Mouse (Mus musculus) lung, embryonic 15.5 days (tissue): ENCODE data around the gene Gpr4. TPM values are rescaled to one million over a fixed set of nuclear protein-coding genes. Genes with fewer than 3 reads are reported as not detected.
A peak's percentile ranks its signal among the peaks of the same experiment; 100 is the strongest.

ENCODE experiments used
- ATAC-seq: fragments of 200-750 bp; cut with Nextera tagmentation; 2 replicates; pipeline ENCODE4 v1.8.0; 2017; ENCODE audit warnings: moderate number of reproducible peaks, borderline replicate concordance; ENCODE audit not compliant: low FRiP score, low TSS enrichment; ENCODE audit errors: extremely low read depth
- H3K27ac ChIP-seq: fragments of 300-500 bp; sonication (generic); 2 replicates; pipeline ENCODE4 v1.5.1; 2015; ENCODE audit warnings: moderate library complexity, mild to moderate bottlenecking, inconsistent platforms
- H3K27me3 ChIP-seq: fragments of 300-500 bp; sonication (generic); 2 replicates; pipeline ENCODE4 v1.6.1; 2015; ENCODE audit warnings: inconsistent platforms
- H3K36me3 ChIP-seq: fragments of 300-500 bp; sonication (generic); 2 replicates; pipeline ENCODE4 v1.6.1; 2015; ENCODE audit warnings: inconsistent platforms
- H3K4me1 ChIP-seq: fragments of 300-500 bp; sonication (generic); 2 replicates; pipeline ENCODE4 v1.6.1; 2015; ENCODE audit warnings: inconsistent platforms
- H3K4me2 ChIP-seq: fragments of 300-500 bp; sonication (generic); 2 replicates; pipeline ENCODE4 v1.6.1; 2015; ENCODE audit warnings: inconsistent platforms, mild to moderate bottlenecking, moderate library complexity
- H3K4me3 ChIP-seq: fragments of 300-500 bp; sonication (generic); 2 replicates; pipeline ENCODE4 v1.5.1; 2015; ENCODE audit warnings: mild to moderate bottlenecking, inconsistent platforms
- H3K9ac ChIP-seq: fragments of 300-500 bp; sonication (generic); 2 replicates; pipeline ENCODE4 v1.6.1; 2015; ENCODE audit warnings: inconsistent platforms
- H3K9me3 ChIP-seq: fragments of 300-500 bp; sonication (generic); 2 replicates; pipeline ENCODE4 v1.6.1; 2016; ENCODE audit warnings: inconsistent platforms
- WGBS: fragments of 180-500 bp; shearing (Covaris S2); methylation state at CpG from one replicate; pipeline ENCODE4 v1.1.7; 2015; 5-methylcytosine and 5-hydroxymethylcytosine counted together
- polyA plus RNA-seq: library from polyadenylated mRNA; unstranded; fragments of >200 nt; fragmentation: Nextera tagmentation; extraction: Ambion mirVana; gene quantifications from 2 replicates; pipeline ENCODE4 v1.2.1, GENCODE M21; 2015

Gene Gpr4
- polyA plus RNA-seq, 1 experiment from 2014 or later, result 2.2 TPM

DNA sequence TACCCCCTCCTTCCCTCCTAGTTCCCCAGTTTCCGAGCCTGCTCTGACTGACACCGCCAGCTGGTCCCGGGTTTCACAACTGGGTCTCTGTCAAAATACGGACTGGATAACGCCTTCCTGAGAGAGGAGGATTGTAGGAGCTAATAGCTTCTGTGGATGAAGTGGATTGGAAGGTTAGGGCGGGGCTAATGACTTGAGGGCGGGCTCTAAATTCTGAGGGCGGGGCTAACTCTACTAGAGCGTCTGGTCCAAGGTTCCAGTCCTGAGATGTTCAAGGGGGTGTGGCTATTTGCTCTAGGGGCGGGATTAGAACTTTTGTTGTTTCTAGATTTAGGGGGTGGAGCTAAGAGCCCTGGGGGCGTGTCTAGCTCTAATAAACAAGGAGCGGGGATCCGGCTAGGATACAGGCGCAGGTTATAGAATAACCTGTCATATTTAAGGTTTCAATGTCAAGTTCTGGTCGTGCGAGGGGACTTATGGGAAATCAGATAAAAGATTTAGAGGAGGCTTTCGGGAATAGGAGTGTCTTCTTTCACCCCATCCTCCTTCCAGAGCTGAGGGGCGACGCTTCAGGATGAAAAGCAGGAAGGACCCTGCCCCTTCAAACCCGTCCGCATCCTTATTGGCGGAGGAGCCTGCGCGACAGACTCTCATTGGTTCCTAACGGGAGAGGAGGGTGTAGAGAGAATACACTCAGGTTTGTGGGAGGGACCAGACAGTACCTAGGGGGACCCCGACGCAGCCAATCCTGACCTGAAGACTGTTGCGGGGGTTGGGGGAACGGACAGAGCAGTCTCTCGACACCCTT lies 36.4 kb upstream of the Gpr4 start, which contains the start of gene Eml2:
TSS of gene Eml2 (plus strand) at position 714 of the 808 bp plus-strand sequence.
- Histone ChIP-seq H3K4me2 (peak within 1 kb of the TSS; percentile 14; the same call in 1 of the 2 replicates), H3K4me3 (no peak within 1 kb of the TSS), H3K27ac (no peak within 1 kb of the TSS), H3K9ac (no peak within 1 kb of the TSS), H3K36me3 (no peaks in the 10 kb centered on the region), H3K9me3 (no peaks in the 10 kb centered on the region), H3K4me1 (peaks cover 43% of the 10 kb centered on the region), H3K27me3 (peaks cover 68% of the 10 kb centered on the region)
- under 1% methylated on average over 30 of the region's 30 CpGs for WGBS
- ATAC-seq, result no peak; the same call in 1 of the 2 replicates

DNA sequence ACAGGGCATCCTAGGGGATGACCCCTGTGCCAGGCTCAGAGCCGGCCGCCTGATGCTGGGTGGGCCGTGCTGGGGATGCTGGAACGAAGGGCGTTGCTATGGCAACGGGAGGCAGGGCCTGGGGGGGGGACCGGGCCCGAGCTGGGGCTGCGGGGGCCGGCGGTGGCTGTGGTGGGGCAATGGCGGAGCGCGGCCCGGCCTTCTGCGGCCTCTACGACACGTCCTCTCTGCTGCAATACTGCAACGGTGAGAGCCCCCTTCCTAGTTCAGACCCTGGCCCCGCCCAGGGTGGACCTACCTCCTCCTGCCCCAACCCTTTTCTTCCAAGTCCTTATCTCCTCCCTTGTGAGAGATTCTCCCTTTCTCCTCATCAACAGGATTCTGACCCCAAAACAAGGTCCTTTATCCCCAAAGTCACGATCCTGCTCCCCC lies 35.8 kb upstream of the Gpr4 start:
- Histone ChIP-seq H3K4me3 (no peak overlapping the region), H3K4me2 (peak overlapping the region; percentile 14; the same call in 1 of the 2 replicates), H3K9ac (no peak overlapping the region), H3K36me3 (no peaks in the 10 kb centered on the region), H3K9me3 (no peaks in the 10 kb centered on the region), H3K4me1 (peaks cover 47% of the 10 kb centered on the region), H3K27me3 (peaks cover 68% of the 10 kb centered on the region), H3K27ac (no peak overlapping the region)
- WGBS, result 3% methylated on average over 21 of the region's 21 CpGs
- no peak for ATAC-seq

DNA sequence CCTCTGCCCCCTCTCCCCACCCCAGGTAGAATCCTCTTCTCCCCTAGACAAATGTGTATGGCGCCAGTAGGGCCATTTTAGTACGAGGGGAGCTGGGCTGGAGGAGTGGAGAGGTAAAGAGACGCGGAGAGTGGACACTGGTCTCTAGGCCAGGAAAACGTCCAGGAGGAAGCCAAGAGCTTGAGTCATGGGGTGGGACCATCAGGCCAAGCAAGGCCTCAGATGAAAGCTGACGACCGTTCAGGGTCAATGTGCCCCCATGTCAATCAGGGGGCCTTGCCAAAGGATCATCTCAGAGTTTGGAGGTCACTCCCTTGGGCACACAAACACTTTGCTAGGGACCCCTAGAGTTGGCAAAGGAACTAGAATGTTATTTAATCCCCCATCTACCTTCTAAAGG lies 35.1 kb upstream of the Gpr4 start:
- H3K36me3 ChIP-seq, result no peaks in the 10 kb centered on the region
- no peak overlapping the region for H3K9ac ChIP-seq
- no peak overlapping the region for H3K27ac ChIP-seq
- H3K4me3 ChIP-seq, result no peak overlapping the region
- peaks cover 68% of the 10 kb centered on the region for H3K27me3 ChIP-seq
- peaks cover 49% of the 10 kb centered on the region for H3K4me1 ChIP-seq
- H3K9me3 ChIP-seq, result no peaks in the 10 kb centered on the region
- 69% methylated on average over 7 of the region's 7 CpGs for WGBS
- no peak for ATAC-seq
- no peak overlapping the region for H3K4me2 ChIP-seq

DNA sequence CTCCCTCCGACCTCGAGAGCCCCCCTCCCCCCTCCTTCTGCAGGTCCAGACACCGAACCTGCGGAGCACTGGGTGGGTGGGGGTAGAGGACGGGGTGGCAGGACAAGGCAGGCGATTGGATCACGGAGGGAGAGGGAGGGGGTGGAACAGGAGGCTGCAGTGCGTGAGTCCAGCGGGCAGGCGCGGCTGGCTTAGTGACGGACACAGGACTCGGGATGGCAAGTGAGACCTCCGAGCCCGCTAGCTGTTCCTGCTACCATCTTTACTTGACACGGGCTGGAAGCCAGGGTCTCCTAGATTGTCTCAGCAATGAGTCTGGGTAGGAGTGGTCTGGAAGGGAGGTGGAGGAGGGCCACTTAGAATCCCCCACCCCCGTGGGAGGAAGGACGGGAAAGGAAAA lies 34.3 kb upstream of the Gpr4 start:
- Histone ChIP-seq H3K4me1 (peaks cover 44% of the 10 kb centered on the region), H3K9me3 (no peaks in the 10 kb centered on the region), H3K36me3 (no peaks in the 10 kb centered on the region), H3K4me2 (0 out of 2 replicates have a peak overlapping the region, but pooled peaks have one; percentile 50), H3K27ac (no peak overlapping the region), H3K4me3 (no peak overlapping the region), H3K27me3 (peaks cover 68% of the 10 kb centered on the region), H3K9ac (no peak overlapping the region)
- ATAC-seq, result no peak
- WGBS, result 7% methylated on average over 18 of the region's 18 CpGs

DNA sequence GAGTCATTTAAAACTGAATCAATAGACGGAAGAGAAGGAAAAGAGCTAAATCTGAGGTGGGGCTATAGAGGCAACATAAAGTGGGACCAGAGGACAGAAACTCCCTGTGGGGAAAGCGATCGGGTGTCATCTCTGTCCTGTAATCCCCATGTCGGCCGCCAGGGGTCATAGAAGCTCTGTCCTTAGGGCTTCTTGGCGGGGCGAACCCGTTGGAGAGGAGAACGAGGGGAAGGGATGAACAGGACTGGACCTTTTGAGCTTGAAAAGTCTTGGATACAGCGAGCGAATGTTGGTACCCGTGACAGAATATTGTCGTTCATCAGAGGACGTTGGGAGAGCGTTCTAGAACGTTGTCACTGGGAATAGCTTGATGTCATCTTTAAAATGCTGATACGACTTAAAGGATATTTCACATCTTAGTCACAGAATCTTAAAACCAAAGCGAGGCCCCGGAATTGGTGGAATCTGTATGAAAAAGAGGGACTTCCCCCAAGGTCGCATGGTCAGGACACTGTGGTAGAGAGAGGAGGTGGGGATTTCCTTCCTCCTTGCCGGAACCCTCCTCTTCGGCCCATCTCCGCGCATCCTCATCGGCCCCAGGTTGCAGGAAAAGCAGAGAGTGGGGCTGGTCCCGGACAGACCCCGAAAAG lies 33.8 kb upstream of the Gpr4 start:
- peak overlapping the region; percentile 50 for H3K4me2 ChIP-seq

DNA sequence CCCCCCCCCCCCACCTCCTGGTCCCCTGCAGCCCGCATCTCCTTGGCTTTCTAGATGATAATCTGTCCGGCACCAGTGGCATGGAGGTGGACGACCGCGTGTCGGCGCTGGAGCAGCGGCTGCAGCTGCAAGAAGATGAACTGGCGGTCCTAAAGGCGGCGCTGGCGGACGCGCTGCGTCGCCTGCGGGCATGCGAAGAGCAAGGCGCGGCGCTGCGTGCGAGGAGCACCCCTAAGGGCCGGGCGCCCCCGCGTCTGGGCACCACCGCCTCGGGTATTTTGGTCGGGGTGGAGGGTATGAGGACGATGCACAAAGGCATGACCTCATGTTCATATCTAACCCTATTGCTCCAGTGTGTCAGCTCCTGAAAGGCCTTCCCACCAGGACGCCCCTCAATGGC lies 33.2 kb upstream of the Gpr4 start:
- H3K9me3 ChIP-seq, result no peaks in the 10 kb centered on the region
- H3K4me2 ChIP-seq, result peak overlapping the region; percentile 50
- H3K27me3 ChIP-seq, result peaks cover 63% of the 10 kb centered on the region
- H3K4me1 ChIP-seq, result peaks cover 39% of the 10 kb centered on the region
- H3K9ac ChIP-seq, result no peak overlapping the region
- WGBS, result under 1% methylated on average over 25 of the region's 32 CpGs
- H3K36me3 ChIP-seq, result no peaks in the 10 kb centered on the region
- no peak overlapping the region for H3K27ac ChIP-seq
- peak overlapping the region; percentile 19 for H3K4me3 ChIP-seq
- 0 out of 2 replicates have a peak, but pooled peaks have one; percentile 15 for ATAC-seq

More for the DNA sequence above, 33.8 kb upstream of the Gpr4 start:
- Histone ChIP-seq H3K4me3 (peak overlapping the region; percentile 19), H3K9ac (no peak overlapping the region), H3K9me3 (no peaks in the 10 kb centered on the region), H3K4me1 (peaks cover 39% of the 10 kb centered on the region), H3K27ac (no peak overlapping the region), H3K36me3 (no peaks in the 10 kb centered on the region), H3K27me3 (peaks cover 66% of the 10 kb centered on the region)
- WGBS, result 7% methylated on average over 27 of the region's 27 CpGs
- no peak for ATAC-seq

DNA sequence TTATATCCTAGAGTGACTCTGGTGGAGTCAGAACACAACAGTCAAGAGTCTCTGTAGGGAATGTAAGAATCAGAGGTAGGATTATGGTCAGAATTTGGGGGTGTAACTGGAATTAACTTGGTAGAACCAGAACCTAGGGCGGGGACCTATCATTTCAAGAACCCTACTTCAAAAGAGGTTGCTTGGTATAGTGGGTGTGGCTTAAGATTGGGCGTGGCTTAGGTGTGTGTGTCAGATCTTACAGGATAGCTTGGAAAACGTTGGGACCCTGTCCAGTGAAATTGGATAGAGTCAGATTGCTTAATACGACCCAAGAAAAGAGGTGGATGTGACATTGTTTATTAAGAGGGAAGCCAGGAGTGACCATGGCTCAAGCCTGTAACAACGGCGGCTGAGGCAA lies 32.4 kb upstream of the Gpr4 start:
- no peaks in the 10 kb centered on the region for H3K9me3 ChIP-seq
- no peaks in the 10 kb centered on the region for H3K36me3 ChIP-seq
- H3K27ac ChIP-seq, result no peak overlapping the region
- no peak overlapping the region for H3K9ac ChIP-seq
- peaks cover 44% of the 10 kb centered on the region for H3K4me1 ChIP-seq
- no peak overlapping the region for H3K4me3 ChIP-seq
- 33% methylated on average over 6 of the region's 6 CpGs for WGBS
- peak overlapping the region; percentile 50; the same call in 1 of the 2 replicates for H3K4me2 ChIP-seq
- no peak for ATAC-seq
- H3K27me3 ChIP-seq, result peaks cover 58% of the 10 kb centered on the region

DNA sequence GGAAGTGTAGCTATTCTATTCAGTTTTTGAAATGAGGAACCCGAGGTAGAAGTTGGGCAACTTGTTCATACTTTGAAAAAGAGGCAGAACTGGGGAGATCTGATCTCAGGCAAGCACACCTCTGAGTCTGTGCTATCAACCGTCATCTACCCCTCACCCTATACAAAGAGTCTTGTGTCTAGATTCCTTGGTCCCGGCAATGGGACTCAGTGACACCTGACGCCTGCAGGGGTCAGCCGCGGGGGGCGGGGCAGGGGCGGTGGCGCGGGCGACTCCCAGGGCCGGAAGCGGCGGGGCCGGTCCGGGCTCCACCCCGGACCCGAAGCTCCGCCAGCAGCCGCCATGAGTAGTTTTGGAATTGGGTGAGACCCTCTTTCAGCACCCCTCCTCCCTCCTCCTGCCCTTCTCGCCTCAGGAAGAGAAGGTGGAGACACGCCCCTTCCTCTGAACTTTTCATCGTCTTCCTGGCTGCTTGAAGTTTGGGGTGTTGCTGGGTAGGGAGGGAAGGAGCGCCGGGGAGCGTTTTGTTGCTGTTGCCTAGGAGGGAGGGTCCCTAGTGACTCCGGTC lies 31.4 kb upstream of the Gpr4 start:
- ATAC-seq, result peak; percentile 27
- Histone ChIP-seq H3K27me3 (peaks cover 49% of the 10 kb centered on the region), H3K4me2 (peak overlapping the region; percentile 82), H3K4me1 (peaks cover 44% of the 10 kb centered on the region), H3K27ac (no peak overlapping the region), H3K9ac (peak overlapping the region; percentile 67), H3K4me3 (peak overlapping the region; percentile 57), H3K9me3 (no peaks in the 10 kb centered on the region), H3K36me3 (peaks cover 1% of the 10 kb centered on the region)
- 1% methylated on average over 27 of the region's 27 CpGs for WGBS

DNA sequence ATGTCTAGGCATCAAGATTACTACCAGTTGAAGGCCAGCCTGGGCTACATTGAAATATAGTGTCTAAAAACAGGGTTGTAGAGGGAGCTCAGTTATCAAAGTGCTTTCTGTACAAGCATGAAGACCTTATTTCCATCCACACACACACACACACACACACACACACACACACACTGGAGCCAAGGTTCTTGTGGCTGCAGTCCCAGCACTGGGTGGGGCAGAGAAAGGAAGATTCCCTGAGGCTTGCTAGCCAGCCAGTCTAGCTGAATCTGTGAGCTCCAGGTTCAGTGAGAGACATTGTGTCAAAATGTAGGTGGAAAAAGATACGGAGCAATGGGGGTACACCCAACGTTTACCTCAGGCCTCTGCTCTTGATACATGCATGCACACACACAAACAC lies 28.1 kb upstream of the Gpr4 start:
- Histone ChIP-seq H3K27ac (no peak overlapping the region), H3K4me3 (no peak overlapping the region), H3K27me3 (peaks cover 16% of the 10 kb centered on the region), H3K4me2 (no peak overlapping the region), H3K4me1 (peaks cover 29% of the 10 kb centered on the region), H3K36me3 (peaks cover 6% of the 10 kb centered on the region), H3K9me3 (no peaks in the 10 kb centered on the region), H3K9ac (no peak overlapping the region)
- no peak for ATAC-seq
- 80% methylated on average over 2 of the region's 2 CpGs for WGBS

DNA sequence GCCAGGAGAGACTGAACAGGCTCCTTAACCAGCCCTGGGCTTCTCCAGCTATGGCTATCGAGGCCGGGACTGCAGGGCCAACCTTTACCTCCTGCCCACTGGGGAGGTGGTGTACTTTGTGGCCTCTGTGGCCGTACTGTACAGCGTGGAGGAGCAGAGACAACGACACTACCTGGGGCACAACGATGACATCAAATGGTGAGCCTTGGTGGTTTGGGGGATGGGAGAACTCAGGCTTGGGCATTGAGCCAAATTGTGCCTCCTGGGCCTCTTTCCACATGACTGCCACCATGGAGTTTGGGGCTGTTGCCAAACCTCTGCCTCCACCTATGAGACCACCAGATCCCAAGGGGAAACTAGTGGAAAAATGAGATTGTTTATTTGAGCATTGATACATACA lies 27.6 kb upstream of the Gpr4 start:
- no peak overlapping the region for H3K9ac ChIP-seq

DNA sequence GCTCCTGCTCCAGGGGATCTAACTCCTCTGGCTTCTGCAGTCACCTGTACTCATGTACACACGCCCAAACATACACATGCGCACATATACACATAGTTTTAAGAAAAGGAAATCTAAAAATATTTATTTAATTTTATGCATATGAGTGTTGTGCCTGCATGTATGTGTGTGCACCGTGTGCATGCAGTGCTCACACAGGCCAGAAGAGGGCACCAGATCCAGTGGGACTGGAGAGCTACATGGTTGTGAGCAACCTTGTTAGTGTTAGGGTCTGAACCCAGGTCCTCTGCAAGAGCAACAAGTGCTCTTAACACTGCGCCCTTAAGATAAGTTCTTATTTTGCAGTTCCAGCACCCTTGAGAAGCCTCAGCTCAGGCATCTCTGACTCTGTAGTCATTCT lies 17.7 kb upstream of the Gpr4 start:
- no peak for ATAC-seq
- no peaks in the 10 kb centered on the region for H3K27me3 ChIP-seq
- H3K9me3 ChIP-seq, result no peaks in the 10 kb centered on the region
- no peak overlapping the region for H3K27ac ChIP-seq
- 96% methylated on average over 4 of the region's 4 CpGs for WGBS
- no peak overlapping the region for H3K4me2 ChIP-seq
- no peak overlapping the region for H3K9ac ChIP-seq
- H3K4me3 ChIP-seq, result no peak overlapping the region
- H3K4me1 ChIP-seq, result no peaks in the 10 kb centered on the region
- peaks cover 39% of the 10 kb centered on the region for H3K36me3 ChIP-seq

More for the DNA sequence above, 27.6 kb upstream of the Gpr4 start:
- peaks cover 11% of the 10 kb centered on the region for H3K27me3 ChIP-seq
- H3K4me1 ChIP-seq, result peaks cover 25% of the 10 kb centered on the region
- peaks cover 6% of the 10 kb centered on the region for H3K36me3 ChIP-seq
- H3K27ac ChIP-seq, result no peak overlapping the region
- no peak overlapping the region for H3K4me3 ChIP-seq
- no peak overlapping the region for H3K4me2 ChIP-seq
- no peak for ATAC-seq
- H3K9me3 ChIP-seq, result no peaks in the 10 kb centered on the region
- WGBS, result 64% methylated on average over 6 of the region's 6 CpGs

DNA sequence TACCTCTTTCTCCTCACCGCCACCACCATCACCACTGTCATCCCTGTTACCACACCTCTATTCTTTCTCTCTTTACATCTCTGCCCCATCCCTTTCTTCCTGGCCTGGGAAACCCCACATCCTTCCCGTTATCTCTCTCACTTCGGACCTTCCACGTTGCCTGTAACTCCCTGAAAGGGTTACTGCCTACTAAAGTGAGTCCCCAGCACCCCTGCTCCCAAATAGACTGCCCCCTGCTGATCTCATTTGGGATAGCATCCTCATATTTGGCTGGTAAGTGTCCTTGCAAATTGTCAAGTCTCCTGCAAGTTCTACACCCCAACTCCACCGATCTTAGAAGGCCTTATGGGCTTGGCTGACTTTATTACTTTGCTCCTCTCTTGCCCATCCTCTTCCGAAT lies 15.7 kb upstream of the Gpr4 start:
- no peaks in the 10 kb centered on the region for H3K4me1 ChIP-seq
- no peaks in the 10 kb centered on the region for H3K9me3 ChIP-seq
- no peak overlapping the region for H3K9ac ChIP-seq
- WGBS, result 59% methylated on average over 6 of the region's 6 CpGs
- H3K4me3 ChIP-seq, result no peak overlapping the region
- no peak overlapping the region for H3K27ac ChIP-seq
- H3K4me2 ChIP-seq, result no peak overlapping the region
- ATAC-seq, result no peak
- no peaks in the 10 kb centered on the region for H3K27me3 ChIP-seq
- peaks cover 37% of the 10 kb centered on the region for H3K36me3 ChIP-seq
